Mouse (Mus musculus) limb, embryonic 15.5 days (tissue): Measurements from ENCODE around the gene Apip. TPM values are rescaled to one million over a fixed set of nuclear protein-coding genes. Genes with fewer than 3 reads are reported as not detected.

Source experiments
- ATAC-seq: fragments of 200-750 bp; cut with Nextera tagmentation; 2 replicates; pipeline ENCODE4 v1.8.0; 2017; ENCODE audit warnings: low read depth, moderate TSS enrichment; ENCODE audit not compliant: insufficient number of reproducible peaks, low FRiP score, low TSS enrichment
- H3K27ac ChIP-seq: fragments of 300-500 bp; sonication (generic); 2 replicates; pipeline ENCODE4 v1.5.1; 2015; ENCODE audit warnings: moderate library complexity, mild to moderate bottlenecking, inconsistent platforms
- H3K27me3 ChIP-seq: fragments of 300-500 bp; sonication (generic); 2 replicates; pipeline ENCODE4 v1.6.1; 2015; ENCODE audit warnings: inconsistent platforms
- H3K36me3 ChIP-seq: fragments of 300-500 bp; sonication (generic); 2 replicates; pipeline ENCODE4 v1.6.1; 2015; ENCODE audit warnings: inconsistent platforms
- H3K4me1 ChIP-seq: fragments of 300-500 bp; sonication (generic); 2 replicates; pipeline ENCODE4 v1.6.1; 2015; ENCODE audit warnings: inconsistent platforms
- H3K4me2 ChIP-seq: fragments of 300-500 bp; sonication (generic); 2 replicates; pipeline ENCODE4 v1.6.1; 2015; ENCODE audit warnings: mild to moderate bottlenecking, inconsistent platforms
- H3K4me3 ChIP-seq: fragments of 300-500 bp; sonication (generic); 2 replicates; pipeline ENCODE4 v1.5.1; 2015; ENCODE audit warnings: mild to moderate bottlenecking, inconsistent platforms
- H3K9ac ChIP-seq: fragments of 300-500 bp; sonication (generic); 2 replicates; pipeline ENCODE4 v1.6.1; 2015; ENCODE audit warnings: inconsistent platforms
- H3K9me3 ChIP-seq: fragments of 300-500 bp; sonication (generic); 2 replicates; pipeline ENCODE4 v1.6.1; 2016; ENCODE audit warnings: inconsistent platforms
- WGBS: fragments of 180-500 bp; shearing (Covaris S2); methylation state at CpG from one replicate; pipeline ENCODE4 v1.1.7; 2015; 5-methylcytosine and 5-hydroxymethylcytosine counted together
- polyA plus RNA-seq: library from polyadenylated mRNA; unstranded; fragments of >200 nt; fragmentation: Nextera tagmentation; extraction: Ambion mirVana; gene quantifications from 2 replicates; pipeline ENCODE4 v1.2.1, GENCODE M21; 2015

Gene Apip
- polyA plus RNA-seq, 1 experiment from 2014 or later: 69.5 TPM

DNA sequence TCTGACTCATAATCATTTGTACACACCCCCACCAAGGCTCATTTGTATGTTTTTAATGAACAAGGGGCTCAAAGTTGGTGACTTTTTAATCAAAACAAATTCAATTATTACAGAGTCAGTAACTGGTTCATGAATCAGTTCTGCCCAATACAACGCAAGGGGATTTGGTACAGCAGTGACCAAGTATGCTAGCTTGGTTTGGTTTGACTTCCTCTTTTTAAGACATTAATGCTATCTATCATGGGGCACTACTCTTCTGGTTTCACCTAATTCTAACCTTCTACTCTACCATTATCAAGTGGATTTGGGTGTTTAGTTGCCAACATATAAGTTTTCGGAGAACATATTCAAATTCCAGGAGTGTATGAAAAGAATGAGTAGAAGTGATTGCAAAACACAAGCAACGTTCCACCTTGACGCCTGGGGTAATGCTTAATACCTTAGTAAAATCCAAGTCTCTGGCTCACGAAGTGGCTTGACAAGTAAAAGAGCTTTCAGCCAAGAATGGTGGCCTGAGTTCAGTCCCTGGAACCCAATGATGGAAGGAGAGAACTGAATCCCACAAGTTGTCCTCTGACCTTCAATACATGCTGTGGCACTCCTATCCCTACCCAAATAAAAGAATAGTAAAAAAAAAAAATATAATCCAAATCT, 3.6 kb upstream of the Apip start:
- Histone ChIP-seq H3K27ac (no peak overlapping the region), H3K9me3 (no peaks in the 10 kb centered on the region), H3K4me3 (no peak overlapping the region), H3K4me2 (no peak overlapping the region), H3K27me3 (no peaks in the 10 kb centered on the region), H3K9ac (no peak overlapping the region), H3K36me3 (no peaks in the 10 kb centered on the region), H3K4me1 (peaks cover 9% of the 10 kb centered on the region; the same call in 1 of the 2 replicates)
- ATAC-seq: no peak
- 80% methylated on average over 5 of the region's 5 CpGs for WGBS

GRCm38 (mm10) chr2:103070586-103070985, 2.9 kb upstream of the Apip start:
- H3K4me3 ChIP-seq: no peak overlapping the region
- H3K27me3 ChIP-seq: no peaks in the 10 kb centered on the region
- ATAC-seq: no peak
- WGBS: 64% methylated on average over 3 of the region's 3 CpGs
- no peak overlapping the region for H3K4me2 ChIP-seq
- no peaks in the 10 kb centered on the region for H3K9me3 ChIP-seq
- H3K9ac ChIP-seq: no peak overlapping the region
- H3K36me3 ChIP-seq: no peaks in the 10 kb centered on the region
- H3K27ac ChIP-seq: no peak overlapping the region
- peaks cover 9% of the 10 kb centered on the region; the same call in 1 of the 2 replicates for H3K4me1 ChIP-seq

- no peaks in the 10 kb centered on the region for H3K4me1 ChIP-seq
- 58% methylated on average over 6 of the region's 6 CpGs for WGBS
Observed at GRCm38 (mm10) chr2:103081117-103081516, 7.6 kb downstream of the Apip start.

GRCm38 (mm10) chr2:103081706-103082105, 8.2 kb downstream of the Apip start:
- H3K27ac ChIP-seq: no peak overlapping the region
- WGBS: 65% methylated on average over 5 of the region's 5 CpGs
- H3K4me1 ChIP-seq: no peaks in the 10 kb centered on the region
- ATAC-seq: no peak
- H3K27me3 ChIP-seq: no peaks in the 10 kb centered on the region
- H3K4me2 ChIP-seq: no peak overlapping the region
- H3K9ac ChIP-seq: no peak overlapping the region
- no peak overlapping the region for H3K4me3 ChIP-seq
- no peaks in the 10 kb centered on the region for H3K9me3 ChIP-seq
- H3K36me3 ChIP-seq: peaks cover 4% of the 10 kb centered on the region

More at GRCm38 (mm10) chr2:103081117-103081516, 7.6 kb downstream of the Apip start:
- H3K9me3 ChIP-seq: no peaks in the 10 kb centered on the region
- no peak for ATAC-seq
- no peak overlapping the region for H3K27ac ChIP-seq
- no peak overlapping the region for H3K4me2 ChIP-seq
- no peak overlapping the region for H3K4me3 ChIP-seq
- no peak overlapping the region for H3K9ac ChIP-seq
- peaks cover 4% of the 10 kb centered on the region for H3K36me3 ChIP-seq
- no peaks in the 10 kb centered on the region for H3K27me3 ChIP-seq

GRCm38 (mm10) chr2:103082853-103083252, 9.4 kb downstream of the Apip start:
- ATAC-seq: no peak
- Histone ChIP-seq H3K9ac (no peak overlapping the region), H3K4me2 (no peak overlapping the region), H3K4me3 (no peak overlapping the region), H3K27ac (no peak overlapping the region), H3K36me3 (peaks cover 10% of the 10 kb centered on the region; the same call in 1 of the 2 replicates), H3K9me3 (no peaks in the 10 kb centered on the region), H3K4me1 (no peaks in the 10 kb centered on the region), H3K27me3 (no peaks in the 10 kb centered on the region)
- whole genome bisulfite sequencing: 45% methylated on average over 7 of the region's 7 CpGs

DNA sequence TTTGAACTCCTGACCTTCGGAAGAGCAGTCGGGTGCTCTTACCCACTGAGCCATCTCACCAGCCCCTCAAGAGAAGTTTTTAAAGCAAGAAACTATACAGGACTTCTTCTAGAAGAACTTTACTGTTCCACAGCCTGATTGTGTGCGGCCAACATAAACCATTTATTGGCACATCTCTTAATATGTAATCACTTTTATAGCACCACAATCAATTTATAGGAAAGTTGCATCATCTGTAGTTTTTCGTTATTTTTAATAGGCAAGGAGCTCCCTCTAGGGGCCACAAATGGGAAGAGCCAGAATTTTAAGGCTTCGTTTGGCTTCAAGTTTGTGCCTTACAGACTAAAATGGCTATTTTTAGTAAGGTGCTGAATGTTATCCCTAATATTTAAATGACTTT, 11.0 kb downstream of the Apip start:
- Histone ChIP-seq H3K36me3 (peaks cover 20% of the 10 kb centered on the region), H3K4me3 (no peak overlapping the region), H3K4me2 (no peak overlapping the region), H3K27ac (no peak overlapping the region), H3K9me3 (no peaks in the 10 kb centered on the region), H3K9ac (no peak overlapping the region), H3K4me1 (no peaks in the 10 kb centered on the region), H3K27me3 (no peaks in the 10 kb centered on the region)
- 48% methylated on average over 5 of the region's 5 CpGs for WGBS
- no peak for ATAC-seq

DNA sequence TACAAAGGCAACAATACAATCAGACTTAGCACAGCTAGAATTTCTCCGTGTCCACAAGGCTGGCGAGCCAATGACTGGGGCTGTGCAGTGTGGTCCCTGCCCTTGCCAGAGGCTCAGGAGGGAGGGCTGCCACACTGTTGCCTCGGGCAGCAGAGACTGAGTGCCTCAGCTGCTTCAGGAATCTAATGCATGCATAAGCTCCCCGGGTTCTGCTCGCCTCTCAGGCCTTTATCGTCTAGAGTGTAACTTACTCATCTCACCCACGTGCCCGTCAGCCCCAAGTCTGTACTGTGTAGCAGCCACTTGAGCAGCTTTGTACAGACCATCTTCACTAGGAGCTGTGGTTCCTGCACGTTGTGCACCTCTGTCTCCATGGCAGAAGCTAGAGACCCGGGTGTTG, 12.2 kb downstream of the Apip start:
- Histone ChIP-seq H3K4me2 (no peak overlapping the region), H3K27ac (no peak overlapping the region), H3K4me3 (no peak overlapping the region), H3K36me3 (peaks cover 27% of the 10 kb centered on the region), H3K27me3 (no peaks in the 10 kb centered on the region), H3K4me1 (no peaks in the 10 kb centered on the region), H3K9ac (no peak overlapping the region), H3K9me3 (no peaks in the 10 kb centered on the region)
- ATAC-seq: no peak
- 71% methylated on average over 10 of the region's 10 CpGs for WGBS

DNA sequence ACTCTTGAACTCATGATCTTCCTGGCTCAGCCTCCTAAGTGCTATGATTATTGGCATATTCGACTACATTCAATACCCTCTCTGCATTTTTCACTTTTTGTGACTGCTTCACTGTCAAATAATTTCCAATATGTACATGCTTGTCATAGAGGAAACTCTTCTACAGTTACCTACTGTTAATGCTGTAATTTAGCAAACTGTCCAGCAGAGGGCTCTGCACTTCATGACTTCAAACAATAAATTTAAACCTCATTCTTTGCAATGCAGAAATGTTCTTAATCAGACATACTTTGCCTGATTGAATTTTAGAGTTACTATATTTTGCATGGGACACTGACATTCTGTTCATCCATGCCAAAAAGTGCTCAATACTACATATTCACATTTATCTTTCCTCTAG, 13.0 kb downstream of the Apip start:
- no peak overlapping the region for H3K4me3 ChIP-seq
- no peaks in the 10 kb centered on the region for H3K27me3 ChIP-seq
- 7% methylated on average over 1 of the region's 1 CpGs for WGBS
- H3K9ac ChIP-seq: no peak overlapping the region
- no peak overlapping the region for H3K27ac ChIP-seq
- ATAC-seq: no peak
- no peaks in the 10 kb centered on the region for H3K9me3 ChIP-seq
- peaks cover 27% of the 10 kb centered on the region for H3K36me3 ChIP-seq
- H3K4me1 ChIP-seq: no peaks in the 10 kb centered on the region
- no peak overlapping the region for H3K4me2 ChIP-seq

GRCm38 (mm10) chr2:103088099-103088498, 14.6 kb downstream of the Apip start:
- Histone ChIP-seq H3K9ac (no peak overlapping the region), H3K4me1 (no peaks in the 10 kb centered on the region), H3K4me3 (no peak overlapping the region), H3K36me3 (peaks cover 31% of the 10 kb centered on the region), H3K27me3 (no peaks in the 10 kb centered on the region), H3K9me3 (no peaks in the 10 kb centered on the region), H3K27ac (no peak overlapping the region), H3K4me2 (no peak overlapping the region)
- 98% methylated on average over 4 of the region's 4 CpGs for WGBS
- no peak for ATAC-seq

DNA sequence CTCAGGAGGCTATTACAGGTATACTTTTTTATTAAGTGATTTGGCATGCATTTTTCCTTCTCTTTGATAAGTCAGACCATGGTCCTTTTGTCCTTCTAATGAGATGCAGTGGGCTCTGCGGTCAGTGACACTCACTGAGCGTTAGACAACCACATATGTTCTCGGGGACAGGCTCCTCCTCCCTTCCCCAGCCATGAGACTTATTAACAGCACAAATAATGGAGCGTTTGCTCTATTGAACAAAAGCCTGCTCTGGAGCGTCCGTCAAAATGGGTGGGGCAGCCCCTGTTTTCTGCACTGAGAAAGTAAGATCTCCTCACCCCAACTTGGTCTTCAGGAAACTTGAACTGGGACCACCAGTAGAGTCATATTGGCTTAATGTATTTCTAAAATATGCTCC, 16.0 kb downstream of the Apip start:
- 80% methylated on average over 6 of the region's 6 CpGs for WGBS
- H3K27me3 ChIP-seq: no peaks in the 10 kb centered on the region
- H3K4me1 ChIP-seq: no peaks in the 10 kb centered on the region
- no peak for ATAC-seq
- H3K36me3 ChIP-seq: peaks cover 45% of the 10 kb centered on the region
- H3K4me3 ChIP-seq: no peak overlapping the region
- no peaks in the 10 kb centered on the region for H3K9me3 ChIP-seq
- no peak overlapping the region for H3K27ac ChIP-seq
- H3K4me2 ChIP-seq: no peak overlapping the region
- no peak overlapping the region for H3K9ac ChIP-seq

DNA sequence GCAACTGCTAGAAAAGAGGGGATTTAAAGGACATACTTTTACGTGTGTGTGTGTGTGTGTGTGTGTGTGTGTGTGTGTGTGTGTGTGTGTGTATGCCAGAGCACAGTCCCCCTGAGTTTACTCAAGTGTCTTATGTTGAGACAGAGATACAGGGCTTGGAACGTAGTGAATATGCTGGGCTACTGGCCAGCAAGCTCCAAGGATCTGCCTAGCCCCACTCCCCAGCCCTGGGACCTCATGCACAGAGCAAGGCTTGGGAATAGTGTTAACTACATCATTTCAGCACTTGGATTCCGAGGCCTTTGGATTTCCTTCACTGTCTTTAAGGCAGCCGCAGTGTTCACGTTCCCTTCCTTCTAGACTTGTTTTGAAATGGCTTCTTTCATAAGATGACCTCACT, 29.1 kb downstream of the Apip start:
- Histone ChIP-seq H3K4me3 (no peak overlapping the region), H3K36me3 (no peaks in the 10 kb centered on the region), H3K9me3 (no peaks in the 10 kb centered on the region), H3K27ac (no peak overlapping the region), H3K4me1 (no peaks in the 10 kb centered on the region; the same call in 1 of the 2 replicates), H3K27me3 (no peaks in the 10 kb centered on the region), H3K4me2 (no peak overlapping the region), H3K9ac (no peak overlapping the region)
- 54% methylated on average over 5 of the region's 5 CpGs for WGBS
- ATAC-seq: no peak

DNA sequence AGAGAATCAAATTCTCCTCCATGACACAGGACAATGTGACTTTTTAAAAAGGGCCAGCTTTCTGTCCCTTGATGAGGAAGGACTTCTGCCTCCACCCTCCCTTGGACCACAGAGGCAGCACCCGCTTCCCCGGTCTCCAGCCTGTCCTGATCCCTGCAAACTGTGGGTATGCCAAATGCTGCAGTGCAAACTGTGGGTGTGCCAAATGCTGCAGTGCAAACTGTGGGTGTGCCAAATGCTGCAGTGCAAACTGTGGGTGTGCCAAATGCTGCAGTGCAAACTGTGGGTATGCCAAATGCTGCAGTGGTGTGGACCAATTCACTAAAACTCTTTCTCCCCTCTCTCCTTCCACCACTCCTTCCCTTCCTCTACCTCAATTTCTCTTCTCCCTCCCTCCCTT, 32.7 kb downstream of the Apip start:
- 81% methylated on average over 2 of the region's 2 CpGs for WGBS

DNA sequence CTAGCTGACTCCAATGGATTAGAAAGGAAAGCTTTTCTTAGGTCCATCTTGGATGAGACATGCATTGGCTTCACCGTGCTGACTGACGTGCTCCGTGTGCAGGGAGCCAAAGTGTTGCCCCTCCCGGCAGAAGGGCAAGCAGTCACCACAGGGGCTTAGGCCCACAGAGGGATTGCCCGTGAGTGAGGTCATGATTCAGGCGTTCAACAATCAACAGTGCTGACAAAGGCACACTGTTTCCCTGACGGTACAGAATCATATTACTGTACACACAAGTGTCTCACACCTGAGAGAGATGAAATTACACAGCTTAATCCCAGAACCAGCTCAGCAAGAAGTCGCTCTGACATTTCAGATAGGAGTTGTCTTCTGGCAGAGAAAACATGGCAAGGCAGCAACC, 38.2 kb downstream of the Apip start:
- no peaks in the 10 kb centered on the region for H3K27me3 ChIP-seq
- no peak for ATAC-seq
- H3K4me2 ChIP-seq: no peak overlapping the region
- no peak overlapping the region for H3K4me3 ChIP-seq
- H3K4me1 ChIP-seq: no peaks in the 10 kb centered on the region
- no peaks in the 10 kb centered on the region for H3K9me3 ChIP-seq
- H3K36me3 ChIP-seq: no peaks in the 10 kb centered on the region
- H3K9ac ChIP-seq: no peak overlapping the region
- whole genome bisulfite sequencing: 56% methylated on average over 8 of the region's 8 CpGs
- no peak overlapping the region for H3K27ac ChIP-seq

More for the DNA sequence above, 32.7 kb downstream of the Apip start:
- H3K9ac ChIP-seq: no peak overlapping the region
- H3K36me3 ChIP-seq: no peaks in the 10 kb centered on the region
- H3K27ac ChIP-seq: no peak overlapping the region
- H3K4me1 ChIP-seq: no peaks in the 10 kb centered on the region; the same call in 1 of the 2 replicates
- no peaks in the 10 kb centered on the region for H3K27me3 ChIP-seq
- H3K4me2 ChIP-seq: no peak overlapping the region
- no peak overlapping the region for H3K4me3 ChIP-seq
- ATAC-seq: no peak
- H3K9me3 ChIP-seq: no peaks in the 10 kb centered on the region
